Mouse (Mus musculus): ENCODE measurements around the gene Tspan12. TPM values are rescaled to one million over a fixed set of nuclear protein-coding genes. Genes with fewer than 3 reads are reported as not detected.

Gene Tspan12
- polyA plus RNA-seq, 1 experiment: 11.8 TPM

DNA sequence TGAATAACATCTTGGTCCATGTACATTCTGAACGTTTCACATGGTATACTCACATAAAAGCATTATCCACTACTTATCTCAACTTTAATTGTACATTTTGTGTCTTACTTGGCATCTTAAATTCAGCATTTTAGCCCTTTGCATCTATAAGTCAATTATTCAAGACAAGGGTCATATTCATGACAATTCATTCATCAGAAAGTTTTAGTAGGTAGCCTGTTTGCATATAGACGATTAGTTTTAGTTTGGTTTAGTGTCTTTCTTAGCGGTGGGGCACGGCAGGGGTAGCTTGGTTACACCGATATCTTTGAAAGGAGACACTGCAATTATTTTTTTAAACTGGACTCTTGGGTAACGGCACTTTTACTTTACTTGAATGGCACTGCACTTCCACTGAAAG, 21.4 kb downstream of the Tspan12 start:
- H3K36me3 ChIP-seq (ENCODE audit: control insufficient read depth, insufficient read depth): peaks cover 39% of the 10 kb centered on the region
- no peak for TF ChIP-seq POLR2A (IDR thresholded peaks at IDR 0.05; ENCODE audit: insufficient read length, low read depth)
- TF ChIP-seq SRF (IDR thresholded peaks at IDR 0.05; ENCODE audit: control insufficient read depth, insufficient read length, low read depth): no peak
- no peak for TF ChIP-seq USF1 (IDR thresholded peaks at IDR 0.05; ENCODE audit: low read depth)
- no peaks in the 10 kb centered on the region for H3K79me2 ChIP-seq (ENCODE audit: control insufficient read depth, insufficient read depth)
- no peak overlapping the region for H3K4me3 ChIP-seq
- H3K4me2 ChIP-seq (ENCODE audit: low read depth): no peak overlapping the region
- no peak overlapping the region for H3ac ChIP-seq (ENCODE audit: control insufficient read depth, insufficient read length)
- H3K27me3 ChIP-seq (ENCODE audit: control insufficient read depth, insufficient read depth, insufficient read length): no peaks in the 10 kb centered on the region

DNA sequence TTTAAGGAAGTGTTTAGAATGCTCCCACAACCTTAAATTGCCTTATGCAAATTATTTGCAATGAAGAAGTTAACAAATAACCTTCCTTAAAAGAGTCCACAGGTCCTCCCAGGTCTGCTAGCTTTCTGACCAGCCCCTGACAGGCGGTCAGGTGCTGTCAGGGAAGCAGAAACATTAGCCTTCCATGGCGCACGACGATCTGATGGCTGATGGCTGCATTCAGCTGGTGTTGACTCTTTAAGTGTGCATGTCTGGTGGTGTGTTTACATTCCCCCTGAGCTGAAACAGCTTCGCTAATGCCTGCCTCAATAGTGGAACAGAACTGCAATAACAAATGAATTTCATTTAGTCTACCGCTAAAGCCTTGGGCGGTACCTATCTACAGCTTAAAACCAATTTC, 22.4 kb downstream of the Tspan12 start:
- H3K4me3 ChIP-seq: no peak overlapping the region
- H3K36me3 ChIP-seq (ENCODE audit: control insufficient read depth, insufficient read depth): peaks cover 33% of the 10 kb centered on the region
- H3K27me3 ChIP-seq (ENCODE audit: control insufficient read depth, insufficient read depth, insufficient read length): no peaks in the 10 kb centered on the region
- H3K4me2 ChIP-seq (ENCODE audit: low read depth): no peak overlapping the region
- no peak overlapping the region for H3ac ChIP-seq (ENCODE audit: control insufficient read depth, insufficient read length)
- TF ChIP-seq TCF3 (IDR thresholded peaks at IDR 0.05; ENCODE audit: insufficient read length, low read depth) (no peak), POLR2AphosphoS2 (IDR thresholded peaks at IDR 0.05; ENCODE audit: insufficient read length, low read depth) (no peak), TCF12 (IDR thresholded peaks at IDR 0.05; ENCODE audit: insufficient read depth, poor library complexity, severe bottlenecking) (no peak), MYOG (IDR thresholded peaks at IDR 0.05; ENCODE audit: control insufficient read depth in 1 of 3, insufficient read depth in 1 of 3, insufficient read length in 2 of 3, low read depth in 2 of 3) (no peak), E2F4 (IDR thresholded peaks at IDR 0.05; ENCODE audit: insufficient read depth) (no peak), USF1 (IDR thresholded peaks at IDR 0.05; ENCODE audit: low read depth) (no peak), SRF (IDR thresholded peaks at IDR 0.05; ENCODE audit: control insufficient read depth, insufficient read length, low read depth) (no peak), CEBPB (IDR thresholded peaks at IDR 0.05; ENCODE audit: insufficient read depth, poor library complexity, severe bottlenecking) (no peak), MAX (IDR thresholded peaks at IDR 0.05; ENCODE audit: low read depth) (no peak), REST (IDR thresholded peaks at IDR 0.05; ENCODE audit: insufficient read depth, insufficient read length) (no peak), MYOD1 (IDR thresholded peaks at IDR 0.05; ENCODE audit: control insufficient read depth in 1 of 3, insufficient read length in 2 of 3, low read depth in 2 of 3) (no peak), POLR2A (IDR thresholded peaks at IDR 0.05; ENCODE audit: insufficient read length, low read depth) (no peak)
- H3K79me2 ChIP-seq (ENCODE audit: control insufficient read depth, insufficient read depth): no peaks in the 10 kb centered on the region

DNA sequence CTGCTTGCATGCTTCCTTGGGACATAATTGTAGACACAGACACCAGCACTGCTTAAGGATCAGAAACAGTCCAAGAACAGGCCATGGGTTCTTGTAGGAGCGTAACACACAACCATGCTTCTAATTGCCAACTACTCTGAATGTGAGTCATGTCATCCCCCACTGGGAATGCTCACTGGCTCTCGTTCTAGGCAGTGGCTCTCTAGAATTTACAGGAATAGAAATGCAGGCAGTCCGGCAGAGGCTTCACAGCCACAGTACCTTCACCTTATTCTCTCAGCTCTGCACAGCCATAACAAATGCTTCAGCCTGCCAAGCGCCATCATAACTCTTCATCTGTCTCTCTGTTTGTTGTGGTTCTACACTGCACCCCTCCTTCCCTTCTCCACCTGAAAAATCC, 23.9 kb downstream of the Tspan12 start:
- H3ac ChIP-seq (ENCODE audit: control insufficient read depth, insufficient read length): no peak overlapping the region
- no peaks in the 10 kb centered on the region for H3K27me3 ChIP-seq (ENCODE audit: control insufficient read depth, insufficient read depth, insufficient read length)
- H3K36me3 ChIP-seq (ENCODE audit: control insufficient read depth, insufficient read depth): peaks cover 28% of the 10 kb centered on the region
- H3K79me2 ChIP-seq (ENCODE audit: control insufficient read depth, insufficient read depth): no peaks in the 10 kb centered on the region
- no peak overlapping the region for H3K4me3 ChIP-seq
- no peak for TF ChIP-seq TCF3 (IDR thresholded peaks at IDR 0.05; ENCODE audit: insufficient read length, low read depth)
- TF ChIP-seq E2F4 (IDR thresholded peaks at IDR 0.05; ENCODE audit: insufficient read depth): no peak
- no peak for TF ChIP-seq POLR2A (IDR thresholded peaks at IDR 0.05; ENCODE audit: insufficient read length, low read depth)
- TF ChIP-seq USF1 (IDR thresholded peaks at IDR 0.05; ENCODE audit: low read depth): no peak
- TF ChIP-seq REST (IDR thresholded peaks at IDR 0.05; ENCODE audit: insufficient read depth, insufficient read length): no peak
- H3K4me2 ChIP-seq (ENCODE audit: low read depth): no peak overlapping the region

DNA sequence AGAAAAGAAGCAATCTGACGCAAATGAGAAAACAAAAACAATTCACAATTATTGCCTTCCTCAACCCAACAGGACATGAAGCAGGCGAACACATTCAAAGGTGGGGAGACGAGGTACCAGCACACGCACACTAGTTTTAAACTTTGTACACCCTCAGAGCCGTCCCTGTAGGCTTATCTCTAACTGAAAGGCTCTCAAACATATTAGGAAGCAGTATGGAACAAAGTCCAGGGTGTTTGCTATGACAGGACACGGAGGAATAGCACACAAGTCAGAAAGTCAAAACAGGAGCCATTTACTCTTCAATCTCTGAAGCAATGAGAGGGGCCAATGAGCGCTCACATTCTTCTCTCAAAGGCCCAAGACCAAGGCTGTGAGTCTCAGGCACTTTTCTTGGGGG, 24.3 kb downstream of the Tspan12 start:
- H3K27me3 ChIP-seq (ENCODE audit: control insufficient read depth, insufficient read depth, insufficient read length): no peaks in the 10 kb centered on the region
- H3K79me2 ChIP-seq (ENCODE audit: control insufficient read depth, insufficient read depth): no peaks in the 10 kb centered on the region
- H3K36me3 ChIP-seq (ENCODE audit: control insufficient read depth, insufficient read depth): peaks cover 23% of the 10 kb centered on the region
- H3K4me3 ChIP-seq: no peak overlapping the region
- no peak overlapping the region for H3ac ChIP-seq (ENCODE audit: control insufficient read depth, insufficient read length)
- TF ChIP-seq CEBPB (IDR thresholded peaks at IDR 0.05; ENCODE audit: insufficient read depth, poor library complexity, severe bottlenecking) (no peak), MYOG (IDR thresholded peaks at IDR 0.05; ENCODE audit: control insufficient read depth in 1 of 3, insufficient read depth in 1 of 3, insufficient read length in 2 of 3, low read depth in 2 of 3) (no peak), POLR2AphosphoS2 (IDR thresholded peaks at IDR 0.05; ENCODE audit: insufficient read length, low read depth) (no peak)
- H3K4me2 ChIP-seq (ENCODE audit: low read depth): no peak overlapping the region

DNA sequence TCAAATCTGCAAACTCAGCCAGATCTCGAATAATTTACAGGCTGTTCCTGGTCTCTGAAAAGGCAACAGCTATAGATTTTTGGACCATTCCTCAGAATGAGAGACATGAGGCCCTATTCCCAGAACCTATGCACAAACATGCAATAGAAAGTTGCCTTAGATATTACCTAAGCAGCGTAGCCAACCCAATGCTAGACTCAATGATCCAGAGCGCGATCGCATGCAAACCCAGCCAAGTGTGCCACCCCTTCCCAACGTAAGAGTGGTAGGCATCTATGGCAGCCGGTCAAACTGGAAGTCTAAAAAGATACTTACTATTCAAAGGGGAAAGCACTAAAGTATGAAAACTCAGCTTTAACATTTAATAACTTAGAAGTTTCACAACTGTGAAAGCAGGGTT, 28.6 kb downstream of the Tspan12 start:
- H3K79me2 ChIP-seq (ENCODE audit: control insufficient read depth, insufficient read depth): no peaks in the 10 kb centered on the region
- no peak overlapping the region for H3K4me2 ChIP-seq (ENCODE audit: low read depth)
- H3K27me3 ChIP-seq (ENCODE audit: control insufficient read depth, insufficient read depth, insufficient read length): no peaks in the 10 kb centered on the region
- no peak overlapping the region for H3ac ChIP-seq (ENCODE audit: control insufficient read depth, insufficient read length)
- H3K36me3 ChIP-seq (ENCODE audit: control insufficient read depth, insufficient read depth): peaks cover 15% of the 10 kb centered on the region
- H3K4me3 ChIP-seq: no peak overlapping the region
- TF ChIP-seq USF1 (IDR thresholded peaks at IDR 0.05; ENCODE audit: low read depth): no peak
- no peak for TF ChIP-seq MAX (IDR thresholded peaks at IDR 0.05; ENCODE audit: low read depth)
- TF ChIP-seq TCF3 (IDR thresholded peaks at IDR 0.05; ENCODE audit: insufficient read length, low read depth): no peak
- TF ChIP-seq CEBPB (IDR thresholded peaks at IDR 0.05; ENCODE audit: insufficient read depth, poor library complexity, severe bottlenecking): no peak
- no peak for TF ChIP-seq E2F4 (IDR thresholded peaks at IDR 0.05; ENCODE audit: insufficient read depth)
- TF ChIP-seq MYOG (IDR thresholded peaks at IDR 0.05; ENCODE audit: control insufficient read depth in 1 of 3, insufficient read depth in 1 of 3, insufficient read length in 2 of 3, low read depth in 2 of 3): no peak
- no peak for TF ChIP-seq POLR2A (IDR thresholded peaks at IDR 0.05; ENCODE audit: insufficient read length, low read depth)
- no peak for TF ChIP-seq SRF (IDR thresholded peaks at IDR 0.05; ENCODE audit: control insufficient read depth, insufficient read length, low read depth)
- no peak for TF ChIP-seq TCF12 (IDR thresholded peaks at IDR 0.05; ENCODE audit: insufficient read depth, poor library complexity, severe bottlenecking)
- TF ChIP-seq MYOD1 (IDR thresholded peaks at IDR 0.05; ENCODE audit: control insufficient read depth in 1 of 3, insufficient read length in 2 of 3, low read depth in 2 of 3): no peak
- TF ChIP-seq REST (IDR thresholded peaks at IDR 0.05; ENCODE audit: insufficient read depth, insufficient read length): no peak
- TF ChIP-seq POLR2AphosphoS2 (IDR thresholded peaks at IDR 0.05; ENCODE audit: insufficient read length, low read depth): no peak

Data from myocyte (in vitro differentiated cells).